Mouse (Mus musculus) liver, adult 2 months (tissue): ENCODE measurements at regions not wholly inside any gene's neighbourhood (a gene's known extent, or its start where the extent isn't known, plus 50 kb on each side); places are given as distances from the start of the nearest gene placed in this dataset.

Source experiments
- CTCF ChIP-seq: fragments of 200-500 bp; IDR thresholded peaks from 2 replicates; pipeline ENCODE4 v1.5.1; 2011; ENCODE audit warnings: low read depth, low read length, control low read depth
- POLR2A ChIP-seq: fragments of 200-500 bp; IDR thresholded peaks from 2 replicates; pipeline ENCODE4 v1.6.1; 2011; ENCODE audit warnings: low read length, control low read depth; ENCODE audit not compliant: insufficient read depth; ENCODE audit errors: extremely low read depth

DNA sequence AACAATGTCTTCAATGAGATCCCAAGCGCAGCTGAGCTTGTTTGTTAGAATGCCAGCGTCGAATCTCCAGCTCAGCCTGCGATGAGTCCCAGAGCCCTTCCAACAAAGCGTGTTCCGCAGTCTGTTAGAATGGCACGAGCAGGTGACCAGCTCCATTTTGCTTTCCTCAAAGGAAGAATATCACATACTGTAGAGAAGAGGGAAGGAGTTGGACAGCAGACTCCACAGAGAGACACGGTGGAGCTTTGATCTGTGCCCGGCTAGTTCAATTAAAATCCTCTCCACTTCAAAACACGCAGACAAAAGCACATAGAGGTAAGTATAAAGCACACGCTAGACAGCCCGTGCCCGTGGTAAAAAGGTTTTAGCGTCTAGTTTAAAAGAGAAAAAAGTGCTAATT lies 265.8 kb downstream of the Fgf9 start:
- TF ChIP-seq CTCF (no peak), POLR2A (no peak)
